Mouse (Mus musculus): ENCODE data around the gene Cfl1. TPM values are rescaled to one million over a fixed set of nuclear protein-coding genes. Genes with fewer than 3 reads are reported as not detected.
A peak's percentile ranks its signal among the peaks of the same experiment; 100 is the strongest.

Cfl1 gene
- 697 and 725 TPM in 2 replicates for polyA plus RNA-seq (2012; rRNA removed)

DNA sequence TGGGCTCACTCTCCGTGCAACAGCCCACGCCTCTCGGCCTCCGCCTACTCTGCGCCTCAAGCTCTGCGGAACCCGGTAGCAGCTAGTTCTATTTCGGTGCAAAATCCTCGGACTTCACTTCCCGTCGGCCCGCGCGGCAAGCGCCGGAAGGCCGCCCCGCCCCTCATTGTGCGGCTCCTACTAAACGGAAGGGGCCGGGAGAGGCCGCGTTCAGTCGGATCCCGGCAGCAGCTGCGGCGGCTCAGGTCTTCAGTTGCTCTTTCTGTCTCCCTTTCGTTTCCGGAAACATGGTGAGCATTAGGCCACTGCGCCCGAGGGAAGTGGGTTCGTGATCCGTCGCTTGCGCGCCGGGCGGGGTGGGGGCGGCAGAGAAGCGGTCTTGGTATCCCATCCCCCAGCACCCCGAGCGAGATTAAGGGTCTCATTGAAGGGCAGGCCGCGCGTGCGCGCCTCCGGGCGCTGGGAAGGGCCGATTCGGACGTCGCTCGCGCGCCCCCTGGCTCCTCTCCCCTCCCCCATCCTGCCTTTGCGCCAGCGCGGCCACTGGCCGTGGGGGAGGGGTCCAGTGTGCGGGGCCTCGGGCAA is at the start of gene Cfl1:
Gene Cfl1, plus strand, starts transcription at position 143 of the 585 bp plus-strand sequence.
- DNase-seq (ENCODE audit: low read depth, low spot score): peak; percentile 78
- 1% methylated on average over 62 of the region's 62 CpGs for WGBS

DNA sequence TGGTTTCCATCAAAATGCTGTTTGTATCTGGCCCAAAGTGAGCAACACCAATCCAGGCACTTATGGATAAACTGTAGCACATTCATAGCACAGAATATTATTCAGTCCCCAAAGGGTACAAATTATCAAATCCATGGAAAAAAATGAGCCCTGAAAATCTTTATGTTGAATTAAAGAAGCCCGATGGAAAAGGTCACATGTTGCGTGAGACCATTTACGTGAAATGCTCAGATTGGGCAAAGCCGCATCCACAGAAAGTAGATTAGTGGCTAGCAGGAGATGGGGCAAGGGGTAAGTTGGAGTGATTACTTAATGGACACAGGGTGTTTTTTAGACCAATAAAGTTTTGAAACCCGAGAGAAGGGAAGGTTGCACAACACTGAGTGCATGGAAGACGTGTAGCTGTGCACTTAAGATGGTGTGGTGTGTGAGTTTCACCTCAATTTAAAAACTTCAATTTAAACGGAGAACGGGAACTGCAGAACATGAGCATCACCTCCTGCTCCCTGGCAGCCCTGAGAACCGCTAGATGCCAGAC is 45.8 kb upstream of the Cfl1 start:
- 66% methylated on average over 9 of the region's 9 CpGs for WGBS
- DNase-seq (ENCODE audit: low read depth, low spot score): no peak

DNA sequence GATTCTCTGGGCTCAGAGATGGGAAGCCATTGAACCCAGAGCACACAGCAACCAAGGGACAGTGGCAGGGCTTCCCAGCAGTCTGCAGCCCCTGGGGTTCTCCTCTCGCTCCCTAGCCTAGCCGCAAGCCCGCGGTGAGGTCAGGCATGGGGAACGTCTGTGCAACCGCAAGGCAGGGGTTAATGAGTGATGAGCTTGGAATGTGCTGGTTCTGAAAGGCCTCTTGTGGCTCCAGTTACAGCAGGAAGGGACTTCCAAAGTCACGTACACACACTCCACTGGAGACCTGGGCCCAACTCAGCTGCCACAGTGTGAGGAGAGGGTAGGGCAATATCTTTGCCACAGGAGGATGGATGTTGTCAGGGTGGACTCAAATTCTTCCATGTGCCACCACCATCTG is 45.3 kb upstream of the Cfl1 start:
- no peak for DNase-seq (ENCODE audit: low read depth, low spot score)

DNA sequence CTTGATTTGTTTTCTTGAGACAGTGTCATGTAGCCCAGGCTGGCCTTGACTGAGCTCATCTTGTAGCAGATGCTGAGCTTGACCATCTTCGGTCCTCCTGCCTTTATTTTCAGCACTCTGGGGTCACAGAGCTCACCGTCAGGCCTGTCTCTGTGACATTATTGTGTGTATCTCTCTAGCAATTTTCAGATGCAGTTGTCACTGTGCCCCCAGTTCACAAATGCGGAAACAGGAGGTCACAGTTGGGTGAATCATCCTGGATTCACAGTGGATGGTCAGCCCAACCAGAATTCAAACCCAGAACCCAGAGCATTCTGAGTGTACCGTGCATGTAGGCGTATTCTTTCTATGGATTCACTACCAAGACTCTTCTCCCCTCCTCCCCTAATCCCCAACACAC is 44.5 kb upstream of the Cfl1 start:
- WGBS: 95% methylated on average over 5 of the region's 5 CpGs
- DNase-seq (ENCODE audit: low read depth, low spot score): no peak

More for the DNA sequence above, 45.3 kb upstream of the Cfl1 start:
- 54% methylated on average over 7 of the region's 7 CpGs for WGBS

DNA sequence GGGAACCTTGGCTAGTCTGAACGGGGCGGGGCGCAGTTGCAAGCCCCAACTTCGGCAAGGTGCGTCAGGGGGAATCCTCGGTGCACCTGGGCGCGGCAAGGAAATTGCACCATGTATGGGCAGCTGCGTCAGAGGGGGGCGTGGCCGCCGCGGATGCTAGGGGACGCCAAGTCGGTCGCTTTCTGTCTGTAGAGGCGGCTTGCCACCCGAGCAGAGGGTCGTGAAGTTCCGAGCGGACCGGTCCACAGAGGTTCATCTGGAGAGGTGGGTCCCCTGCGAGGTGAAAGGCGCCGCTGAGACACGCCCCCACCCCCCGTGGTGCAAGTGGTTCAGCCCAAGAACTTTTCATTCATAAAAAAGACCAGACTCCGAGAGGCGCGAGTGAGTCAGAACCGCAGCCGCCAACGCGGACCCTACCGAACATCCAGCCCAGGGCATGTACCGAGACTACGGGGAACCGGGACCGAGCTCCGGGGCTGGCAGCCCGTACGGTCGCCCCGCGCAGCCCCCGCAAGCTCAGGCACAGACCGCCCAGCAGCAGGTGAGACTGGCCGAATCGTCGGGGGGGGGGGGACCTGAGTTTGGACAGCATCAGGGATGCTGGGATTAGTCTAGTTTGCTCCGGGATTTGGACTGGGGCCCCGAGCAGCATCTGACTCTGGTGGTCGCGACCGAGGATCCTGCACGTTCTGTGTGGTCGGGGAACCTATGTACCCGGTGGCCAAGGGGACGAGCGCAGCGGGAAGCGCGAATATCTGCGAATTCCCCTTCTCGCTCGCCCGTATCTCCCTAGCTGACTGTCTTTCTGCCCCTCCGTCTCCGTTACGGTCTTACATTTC is 42.5 kb upstream of the Cfl1 start, which contains the start of gene Fosl1:
Gene Fosl1, plus strand, starts transcription at position 33 of the 839 bp plus-strand sequence.
- DNase-seq (ENCODE audit: low read depth, low spot score): no peak
- 1% methylated on average over 70 of the region's 70 CpGs for WGBS

DNA sequence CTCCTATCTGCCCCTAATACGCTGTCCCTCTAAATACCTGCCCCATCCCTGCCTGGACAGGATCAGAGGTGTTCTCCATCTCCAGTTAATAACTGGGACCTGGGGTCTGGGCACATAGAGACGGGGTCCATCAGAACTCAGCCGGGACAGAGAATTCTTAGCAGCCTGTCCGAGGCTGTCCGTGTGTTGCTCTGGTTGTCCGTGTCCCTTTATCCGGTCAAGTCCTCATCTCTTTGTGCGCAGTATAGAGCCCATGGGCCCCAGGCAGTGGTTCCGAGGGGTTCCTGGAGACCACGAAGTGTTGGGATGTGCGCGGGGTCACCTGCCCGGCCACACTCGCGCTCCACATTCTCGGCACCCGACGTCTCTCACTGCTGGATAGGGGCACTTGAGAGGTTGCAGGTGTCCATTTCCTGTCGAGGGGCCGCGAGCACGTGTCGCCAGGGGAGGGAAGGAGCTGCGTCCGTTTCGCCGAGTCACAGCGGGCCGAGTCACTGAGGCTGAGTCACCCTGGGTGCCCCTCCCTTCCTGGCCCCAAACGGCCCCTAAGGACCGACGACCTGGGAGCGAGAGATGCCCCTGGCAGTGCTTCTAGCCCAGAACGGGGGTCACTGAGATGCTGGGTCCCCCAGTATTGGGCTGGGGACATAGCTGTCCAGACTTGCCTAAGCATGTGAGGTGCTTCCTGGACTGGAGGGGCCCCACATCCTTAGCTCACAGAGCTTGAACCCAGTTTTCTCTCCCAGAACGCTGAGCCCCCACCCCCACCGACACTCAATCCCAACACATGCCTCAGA is 41.7 kb upstream of the Cfl1 start:
- WGBS: 6% methylated on average over 36 of the region's 36 CpGs
- DNase-seq (ENCODE audit: low read depth, low spot score): no peak

DNA sequence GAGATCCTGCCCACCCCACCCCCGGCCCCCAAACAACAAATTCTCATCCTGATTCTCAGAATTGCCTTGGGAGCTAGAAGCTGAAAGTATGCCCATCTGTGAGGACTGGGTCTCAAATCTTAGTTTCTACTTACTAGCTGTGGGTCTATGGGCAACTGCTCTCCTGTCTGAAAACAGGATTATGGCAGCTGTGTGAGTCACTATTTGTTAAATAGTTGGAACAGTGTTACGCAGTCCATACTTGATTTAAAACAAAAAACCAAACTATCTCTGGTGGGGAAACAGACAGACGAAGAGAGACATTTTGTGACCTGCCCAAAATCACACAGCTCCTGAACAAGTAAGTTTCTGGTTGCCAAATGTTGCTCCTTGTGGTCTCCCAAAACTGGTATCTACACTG is 40.6 kb upstream of the Cfl1 start:
- WGBS: 72% methylated on average over 3 of the region's 3 CpGs
- no peak for DNase-seq (ENCODE audit: low read depth, low spot score)

DNA sequence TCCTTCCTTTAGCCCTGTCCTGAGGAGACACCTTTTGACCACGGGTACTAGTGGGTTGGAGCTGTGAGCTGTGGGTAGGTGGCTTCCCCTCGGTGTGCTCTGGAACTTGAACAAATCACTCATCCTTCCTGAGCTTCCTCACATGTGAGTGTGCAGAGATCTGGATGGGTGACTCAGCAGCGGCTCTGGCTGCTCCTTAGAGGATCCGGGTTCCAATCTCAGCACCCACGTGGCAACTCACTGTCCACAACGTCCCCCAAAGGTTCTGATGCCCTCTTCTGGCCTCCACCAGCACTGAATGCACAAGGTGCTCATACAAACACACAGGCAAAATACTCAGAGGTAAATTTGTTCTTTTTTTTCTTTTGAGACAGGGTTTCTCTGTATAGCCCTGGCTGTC is 38.5 kb upstream of the Cfl1 start:
- WGBS: 72% methylated on average over 6 of the region's 6 CpGs
- DNase-seq (ENCODE audit: low read depth, low spot score): no peak

DNA sequence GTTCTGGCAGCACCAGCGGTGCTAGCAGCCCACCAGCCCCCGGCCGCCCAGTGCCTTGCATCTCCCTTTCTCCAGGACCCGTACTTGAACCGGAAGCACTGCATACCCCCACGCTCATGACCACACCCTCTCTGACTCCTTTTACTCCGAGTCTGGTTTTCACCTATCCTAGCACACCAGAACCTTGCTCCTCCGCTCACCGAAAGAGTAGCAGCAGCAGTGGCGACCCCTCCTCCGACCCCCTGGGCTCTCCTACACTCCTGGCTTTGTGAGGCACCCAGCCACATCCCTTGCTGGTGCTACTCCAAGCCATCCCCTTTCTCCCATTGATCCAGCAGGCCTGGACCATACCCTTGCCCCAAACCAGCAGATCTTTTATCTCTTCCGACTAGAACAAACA is 35.2 kb upstream of the Cfl1 start:
- 79% methylated on average over 12 of the region's 12 CpGs for WGBS
- no peak for DNase-seq (ENCODE audit: low read depth, low spot score)

DNA sequence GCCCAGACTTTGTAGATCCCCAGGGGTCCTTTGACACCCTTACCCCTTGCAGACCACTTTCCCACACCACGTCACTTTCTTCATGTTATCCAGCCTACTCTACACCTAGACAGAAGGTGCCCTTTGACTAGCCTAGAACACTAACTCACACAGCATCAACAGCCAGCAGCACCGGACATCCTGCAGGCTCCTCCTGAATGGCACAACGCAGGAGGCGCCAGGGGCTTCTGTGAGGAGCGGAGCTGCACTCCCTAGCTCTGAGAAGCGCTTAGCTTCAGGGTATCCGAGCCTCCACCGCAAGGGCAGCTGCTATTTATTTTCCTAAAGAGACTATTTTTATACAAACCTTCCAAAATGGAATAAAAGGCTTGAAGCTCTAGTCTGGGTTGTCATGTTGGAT is 34.7 kb upstream of the Cfl1 start:
- no peak for DNase-seq (ENCODE audit: low read depth, low spot score)
- 81% methylated on average over 8 of the region's 8 CpGs for WGBS

DNA sequence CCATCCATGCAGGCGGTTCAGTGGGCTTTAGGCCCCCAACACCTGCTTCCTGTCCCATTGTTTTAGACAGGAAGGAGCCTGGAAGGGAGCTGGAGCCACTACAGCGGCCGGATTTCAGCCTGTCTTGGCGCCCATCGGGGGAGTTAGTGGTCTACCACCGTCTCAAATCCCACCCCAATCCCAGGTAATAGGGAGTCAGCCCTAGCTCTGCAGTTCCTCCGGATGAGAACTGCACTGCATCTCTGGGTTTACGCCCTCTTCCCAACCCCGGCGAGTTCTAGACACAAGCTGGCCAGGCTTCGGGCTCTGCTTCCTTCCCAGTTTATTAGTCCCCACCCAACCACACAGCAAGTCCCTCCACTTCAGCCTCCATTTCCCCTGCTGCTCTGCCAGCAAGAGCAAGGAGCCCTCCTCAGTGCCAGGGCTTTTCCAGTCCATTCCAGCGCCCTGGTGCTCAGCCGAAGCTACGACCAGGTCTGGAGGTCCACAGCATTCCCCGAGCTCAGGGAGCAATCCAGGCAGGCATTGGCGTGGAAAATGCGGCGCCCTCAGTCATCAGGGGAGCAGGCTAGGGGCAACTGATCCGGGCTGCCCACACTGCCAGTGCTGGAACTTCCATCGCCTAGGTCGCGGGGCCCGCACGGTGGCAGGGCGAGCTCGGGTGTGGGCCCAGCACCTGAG is 33.9 kb upstream of the Cfl1 start:
- WGBS: 3% methylated on average over 26 of the region's 26 CpGs
- no peak for DNase-seq (ENCODE audit: low read depth, low spot score)

DNA sequence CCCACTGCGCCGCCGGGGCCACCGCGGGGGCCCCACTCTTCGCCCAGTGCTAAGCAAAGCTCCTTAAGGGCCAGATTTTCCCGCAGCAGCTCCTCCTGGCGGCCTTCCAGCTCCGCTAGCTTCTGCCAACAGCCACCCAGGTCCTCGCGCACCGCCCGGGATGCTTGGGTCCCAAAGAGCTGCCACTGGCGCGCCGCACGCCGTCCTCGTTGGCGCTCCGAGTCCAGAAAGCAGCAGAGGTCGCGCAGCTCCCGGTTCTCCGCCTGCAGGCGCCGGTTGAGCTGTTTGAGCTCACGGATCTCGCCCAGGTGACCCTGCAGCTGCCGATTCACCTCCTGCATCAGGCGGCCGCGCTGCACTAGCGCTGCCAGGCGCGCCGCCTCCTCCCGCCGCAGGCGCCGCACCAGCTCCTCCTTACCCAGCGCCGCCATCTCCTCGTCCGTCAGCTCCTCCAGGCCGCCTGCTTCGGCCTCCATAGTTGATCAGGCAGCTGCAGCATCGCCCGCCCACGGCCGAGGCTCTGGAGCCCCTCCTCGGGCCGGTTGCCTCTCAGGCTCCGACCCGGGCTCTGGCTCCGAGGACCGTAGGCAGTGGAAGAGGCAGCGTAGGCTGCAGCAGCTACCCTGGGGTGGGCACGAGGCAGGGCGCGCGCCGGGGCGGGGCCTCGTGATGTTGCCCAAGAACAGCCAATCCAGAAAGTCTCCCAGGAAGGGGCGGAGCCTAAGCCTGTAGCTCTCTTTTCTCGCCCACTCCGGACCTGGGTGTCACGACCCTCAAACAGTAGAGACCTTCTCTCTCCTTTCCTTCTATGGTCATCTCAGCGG is 33.1 kb upstream of the Cfl1 start:
- peak; percentile 85 for DNase-seq (ENCODE audit: low read depth, low spot score)
- WGBS: under 1% methylated on average over 70 of the region's 70 CpGs

DNA sequence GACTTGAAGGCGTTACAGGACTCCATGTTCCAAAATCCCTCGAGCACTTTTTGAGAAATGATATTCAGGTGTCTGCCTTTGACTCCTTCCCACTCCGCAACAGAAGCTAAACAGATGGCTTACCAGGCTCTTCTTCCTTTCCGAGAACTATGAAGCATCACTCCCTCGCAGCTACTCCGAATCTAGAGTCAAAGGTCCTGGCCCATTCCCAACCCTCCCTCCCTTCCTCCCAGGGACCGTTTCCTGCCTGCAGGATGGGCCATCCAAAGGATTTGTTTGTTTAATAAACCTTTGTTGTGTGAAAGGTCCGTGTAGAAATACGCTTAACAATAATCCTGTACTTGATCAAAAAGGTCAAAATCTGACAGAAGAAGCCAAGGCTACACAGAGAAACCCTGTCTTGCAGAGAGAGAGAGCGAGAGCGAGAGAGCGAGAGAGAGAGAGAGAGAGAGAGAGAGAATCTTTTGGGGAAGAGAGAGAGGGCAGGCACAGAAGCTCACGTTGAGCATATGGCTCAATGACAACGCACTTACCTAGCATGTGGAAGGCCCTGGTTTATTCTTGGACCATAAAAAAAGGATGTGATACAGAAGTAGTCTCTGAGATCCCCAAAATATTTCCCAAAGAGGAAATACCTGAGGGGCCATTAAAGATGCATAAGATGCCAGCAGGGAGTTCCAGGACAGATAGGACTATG is 32.4 kb upstream of the Cfl1 start, which contains the start of gene Ccdc85b:
Gene Ccdc85b, minus strand, starts transcription at position 149 of the 697 bp plus-strand sequence.
- 10% methylated on average over 14 of the region's 14 CpGs for WGBS
- no peak for DNase-seq (ENCODE audit: low read depth, low spot score)

DNA sequence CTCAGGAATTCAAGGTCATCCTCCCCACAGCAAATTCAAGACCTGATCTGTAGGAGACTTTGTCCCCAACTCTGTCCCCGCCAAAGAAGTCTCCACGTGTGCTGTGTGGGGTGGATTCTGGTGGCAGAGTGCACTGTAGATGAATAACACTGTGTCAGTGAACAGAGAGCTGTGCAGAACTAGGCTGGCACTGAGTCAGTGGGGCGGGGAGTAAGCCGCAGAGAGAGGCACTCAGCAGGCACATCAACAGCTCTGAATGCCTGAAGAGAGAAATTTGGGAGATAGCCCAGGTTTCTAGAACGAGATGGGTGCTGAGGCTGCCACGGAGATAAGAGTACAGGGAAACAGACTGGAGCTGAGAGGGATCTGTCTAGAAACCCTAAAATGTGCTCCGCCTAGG is 31.2 kb upstream of the Cfl1 start:
- 65% methylated on average over 7 of the region's 7 CpGs for WGBS
- no peak for DNase-seq (ENCODE audit: low read depth, low spot score)

DNA sequence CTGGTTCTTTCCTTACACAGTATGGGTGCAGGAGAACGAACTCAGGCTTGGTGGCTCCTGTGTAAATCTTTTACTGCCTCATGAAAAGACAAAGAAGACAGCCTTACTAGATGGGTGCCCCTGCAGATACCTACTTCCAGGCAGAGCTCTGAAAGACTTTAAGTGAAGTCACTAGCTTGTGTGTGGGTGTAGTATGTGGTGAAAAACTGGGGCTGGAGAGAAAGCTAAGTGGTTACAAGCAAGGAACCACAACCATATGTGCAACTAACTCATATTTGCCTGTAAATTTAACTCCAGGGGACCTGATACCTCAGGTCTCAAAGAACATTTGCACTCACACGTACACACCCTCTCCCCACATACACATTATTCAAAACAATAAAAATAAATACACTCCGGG is 30.4 kb upstream of the Cfl1 start:
- DNase-seq (ENCODE audit: low read depth, low spot score): no peak
- WGBS: 14% methylated on average over 3 of the region's 3 CpGs

DNA sequence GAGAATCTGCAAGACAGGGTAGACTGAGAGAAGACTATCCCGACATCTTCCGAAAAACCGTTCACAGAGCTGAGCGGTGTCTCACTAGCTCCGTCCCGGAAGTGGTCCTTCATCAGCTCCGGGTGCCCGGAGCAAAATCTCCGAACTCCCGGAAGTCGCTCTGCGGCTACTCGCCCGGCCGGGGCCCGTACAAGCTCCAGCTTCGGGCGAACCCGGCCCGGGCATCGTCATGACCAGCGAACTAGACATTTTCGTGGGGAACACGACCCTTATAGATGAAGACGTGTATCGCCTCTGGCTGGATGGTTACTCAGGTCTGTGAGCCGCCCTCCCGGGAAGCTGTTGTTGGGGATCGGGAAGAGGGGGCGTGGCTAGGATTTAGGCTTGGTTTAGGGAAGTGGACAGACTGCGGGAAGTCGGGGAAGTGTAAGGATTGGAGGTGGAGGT is 29.8 kb upstream of the Cfl1 start, which contains the start of gene Fibp:
Gene Fibp, plus strand, starts transcription at position 151 of the 447 bp plus-strand sequence.
- no peak for DNase-seq (ENCODE audit: low read depth, low spot score)
- WGBS: under 1% methylated on average over 32 of the region's 32 CpGs

DNA sequence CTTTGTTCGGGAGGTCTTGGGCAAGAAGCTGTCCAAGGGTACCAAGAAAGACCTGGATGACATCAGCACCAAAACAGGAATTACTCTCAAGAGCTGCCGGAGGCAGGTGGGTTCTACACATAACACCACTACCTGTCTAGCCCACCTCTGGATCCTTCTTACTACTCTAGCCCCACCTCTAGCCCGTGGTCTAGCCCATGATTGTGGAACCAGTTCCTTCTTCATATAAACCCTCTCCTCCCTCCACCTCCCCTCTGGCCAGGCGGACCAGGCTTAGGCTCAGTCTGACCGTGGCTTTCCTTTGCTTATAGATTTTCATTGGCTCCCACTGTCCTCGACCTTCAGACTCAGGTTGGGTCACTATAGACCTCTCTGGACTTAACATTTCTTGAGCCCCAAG is 28.8 kb upstream of the Cfl1 start:
- 79% methylated on average over 6 of the region's 6 CpGs for whole genome bisulfite sequencing
- no peak for DNase-seq (ENCODE audit: low read depth, low spot score)

DNA sequence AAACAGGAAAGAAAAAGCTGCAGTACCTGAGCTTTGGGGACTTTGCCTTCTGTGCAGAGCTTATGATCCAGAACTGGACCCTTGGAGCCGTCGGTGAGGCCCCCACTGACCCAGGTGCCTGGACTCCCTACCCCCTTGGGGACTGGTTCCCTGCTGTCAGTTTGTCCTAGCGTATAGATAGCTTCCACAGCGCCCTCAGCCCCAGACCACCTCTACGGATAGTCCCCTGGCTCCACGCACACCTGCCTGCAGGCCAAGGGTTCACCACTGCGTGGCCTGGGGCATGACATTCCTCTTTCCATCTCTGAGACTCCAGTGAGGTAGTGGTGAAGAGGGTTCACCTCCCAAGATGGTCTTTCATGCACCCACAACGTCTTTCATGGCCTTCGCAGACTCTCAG is 27.0 kb upstream of the Cfl1 start:
- 93% methylated on average over 9 of the region's 9 CpGs for WGBS
- no peak for DNase-seq (ENCODE audit: low read depth, low spot score)

Measured in large intestine, adult 2 months (tissue).